Mouse (Mus musculus): ENCODE data around the gene Rab11fip4. TPM values are rescaled to one million over a fixed set of nuclear protein-coding genes. Genes with fewer than 3 reads are reported as not detected.
"Not testable (repeated sequence)": the region's sequence is repeated elsewhere in the genome, so short reads cannot be mapped to it uniquely, and the experiment has no call there.

Gene Rab11fip4
- polyA plus RNA-seq, 1 experiment from 2014 or later: 28.5 TPM

- H3K4me3 ChIP-seq: no peak overlapping the region
- 83% methylated on average over 9 of the region's 9 CpGs for WGBS
- peaks cover 54% of the 10 kb centered on the region for H3K36me3 ChIP-seq
Measured at GRCm38 (mm10) chr11:79691513-79691912, 100.5 kb downstream of the Rab11fip4 start.

GRCm38 (mm10) chr11:79696390-79697307, 105.6 kb downstream of the Rab11fip4 start:
- Histone ChIP-seq H3K9ac (peak overlapping the region; percentile 32; the same call in 1 of the 2 replicates), H3K4me3 (no peak overlapping the region), H3K9me3 (replicated peaks) (no peaks in the 10 kb centered on the region), H3K4me2 (replicated peaks) (no peak overlapping the region), H3K36me3 (peaks cover 27% of the 10 kb centered on the region), H3K27me3 (no peaks in the 10 kb centered on the region), H3K27ac (peak overlapping the region; percentile 71), H3K4me1 (peaks cover 27% of the 10 kb centered on the region)
- 59% methylated on average over 19 of the region's 19 CpGs for WGBS
- peak; percentile 10; the same call in 1 of the 2 replicates for ATAC-seq (ENCODE audit: low FRiP score)

More at GRCm38 (mm10) chr11:79691513-79691912, 100.5 kb downstream of the Rab11fip4 start:
- Histone ChIP-seq H3K4me2 (replicated peaks) (no peak overlapping the region), H3K9me3 (replicated peaks) (no peaks in the 10 kb centered on the region), H3K27ac (no peak overlapping the region), H3K9ac (no peak overlapping the region), H3K4me1 (peaks cover 5% of the 10 kb centered on the region), H3K27me3 (no peaks in the 10 kb centered on the region)
- ATAC-seq (ENCODE audit: low FRiP score): no peak

DNA sequence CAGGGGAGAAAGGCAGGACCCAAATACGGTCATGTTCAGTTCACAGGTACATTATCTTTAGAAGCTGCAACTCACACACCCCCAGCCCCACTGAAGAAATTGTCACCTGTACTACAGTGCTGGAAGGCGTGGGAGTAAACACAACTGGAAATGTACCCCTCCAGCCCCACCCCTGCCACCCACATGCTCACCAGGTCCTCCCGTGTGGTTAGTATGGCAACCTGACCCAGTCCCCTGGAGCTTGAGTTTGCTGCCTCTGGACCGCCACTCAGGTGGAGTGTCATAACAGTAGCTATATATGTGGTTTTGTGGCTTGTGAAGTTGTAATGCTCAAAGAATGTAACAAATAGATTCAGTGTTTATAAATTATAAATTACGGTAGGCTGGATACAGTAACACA, 107.1 kb downstream of the Rab11fip4 start:
- no peak overlapping the region for H3K4me3 ChIP-seq
- H3K4me2 ChIP-seq (replicated peaks): no peak overlapping the region
- peak overlapping the region; percentile 71; the same call in 1 of the 2 replicates for H3K27ac ChIP-seq
- no peaks in the 10 kb centered on the region for H3K27me3 ChIP-seq
- H3K4me1 ChIP-seq: peaks cover 41% of the 10 kb centered on the region
- WGBS: 94% methylated on average over 5 of the region's 5 CpGs
- no peak overlapping the region for H3K9ac ChIP-seq
- no peak for ATAC-seq (ENCODE audit: low FRiP score)
- H3K9me3 ChIP-seq (replicated peaks): no peaks in the 10 kb centered on the region
- H3K36me3 ChIP-seq: peaks cover 13% of the 10 kb centered on the region

DNA sequence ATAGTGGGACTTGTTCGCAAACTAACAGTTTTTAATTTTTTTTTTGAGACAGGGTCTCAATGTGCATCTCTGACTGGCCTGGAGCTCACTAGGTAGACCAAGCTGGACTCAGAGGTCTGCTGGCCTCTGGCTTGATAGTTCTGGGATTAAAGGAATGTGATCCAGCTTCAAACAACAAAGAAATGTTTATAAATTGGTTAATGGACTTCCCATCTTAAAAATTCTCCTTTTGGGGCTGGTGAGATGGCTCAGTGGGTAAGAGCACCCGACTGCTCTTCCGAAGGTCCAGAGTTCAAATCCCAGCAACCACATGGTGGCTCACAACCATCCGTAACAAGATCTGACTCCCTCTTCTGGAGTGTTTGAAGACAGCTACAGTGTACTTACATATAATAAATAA, 107.5 kb downstream of the Rab11fip4 start:
- H3K9me3 ChIP-seq (replicated peaks): not testable (repeated sequence)
- 92% methylated on average over 4 of the region's 4 CpGs for WGBS

GRCm38 (mm10) chr11:79701466-79701865, 110.5 kb downstream of the Rab11fip4 start:
- Histone ChIP-seq H3K9ac (no peak overlapping the region), H3K36me3 (no peaks in the 10 kb centered on the region), H3K27ac (peak overlapping the region; percentile 99), H3K27me3 (no peaks in the 10 kb centered on the region), H3K4me1 (peaks cover 43% of the 10 kb centered on the region), H3K9me3 (replicated peaks) (no peaks in the 10 kb centered on the region), H3K4me2 (replicated peaks) (peak overlapping the region; percentile 63), H3K4me3 (no peak overlapping the region)
- 82% methylated on average over 7 of the region's 7 CpGs for WGBS
- no peak for ATAC-seq (ENCODE audit: low FRiP score)

More for the DNA sequence above, 107.5 kb downstream of the Rab11fip4 start:
- not testable (repeated sequence) for ATAC-seq (ENCODE audit: low FRiP score); H3K9ac ChIP-seq; H3K4me3 ChIP-seq; H3K27ac ChIP-seq; H3K4me2 ChIP-seq (replicated peaks); H3K27me3 ChIP-seq; H3K36me3 ChIP-seq
- H3K4me1 ChIP-seq: peaks cover 44% of the 10 kb centered on the region

GRCm38 (mm10) chr11:79702092-79702491, 111.1 kb downstream of the Rab11fip4 start:
- ATAC-seq (ENCODE audit: low FRiP score): no peak
- Histone ChIP-seq H3K4me3 (no peak overlapping the region), H3K27ac (peak overlapping the region; percentile 99), H3K9ac (peak overlapping the region; percentile 35; the same call in 1 of the 2 replicates), H3K36me3 (no peaks in the 10 kb centered on the region), H3K4me2 (replicated peaks) (peak overlapping the region; percentile 63), H3K4me1 (peaks cover 37% of the 10 kb centered on the region), H3K9me3 (replicated peaks) (no peaks in the 10 kb centered on the region), H3K27me3 (no peaks in the 10 kb centered on the region)
- whole genome bisulfite sequencing: 47% methylated on average over 6 of the region's 6 CpGs

DNA sequence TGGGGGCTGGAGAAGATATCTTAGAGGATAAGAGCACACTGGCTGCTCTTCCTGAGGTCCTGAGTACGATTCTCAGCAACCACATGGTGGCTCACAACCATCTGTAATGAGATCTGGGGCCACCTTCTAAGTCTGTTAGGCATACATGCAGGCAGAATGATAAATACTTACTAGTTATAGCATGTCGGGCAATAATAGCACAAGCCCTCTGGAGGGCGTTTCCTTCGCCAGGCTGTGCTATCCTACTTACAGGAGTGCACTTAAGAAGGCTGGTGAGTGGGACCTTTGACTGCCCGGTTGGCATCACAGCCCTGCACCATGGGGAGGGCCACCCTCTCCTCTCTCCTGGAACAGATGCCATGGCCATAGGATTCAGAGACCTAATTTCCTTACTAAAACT, 112.4 kb downstream of the Rab11fip4 start:
- peak; percentile 30; the same call in 1 of the 2 replicates for ATAC-seq (ENCODE audit: low FRiP score)
- 5% methylated on average over 5 of the region's 5 CpGs for WGBS
- 0 out of 2 replicates have a peak, but pooled peaks cover under 1% of the 10 kb centered on the region for H3K27me3 ChIP-seq

GRCm38 (mm10) chr11:79703885-79704291, 112.9 kb downstream of the Rab11fip4 start:
- peak overlapping the region; percentile 63 for H3K4me2 ChIP-seq (replicated peaks)
- peak overlapping the region; percentile 99 for H3K27ac ChIP-seq
- H3K4me3 ChIP-seq: peak overlapping the region; percentile 85
- peak; percentile 72 for ATAC-seq (ENCODE audit: low FRiP score)
- WGBS: under 1% methylated on average over 27 of the region's 27 CpGs
- H3K9ac ChIP-seq: peak overlapping the region; percentile 93
- H3K9me3 ChIP-seq (replicated peaks): no peaks in the 10 kb centered on the region
- H3K4me1 ChIP-seq: peaks cover 26% of the 10 kb centered on the region
- peaks cover 5% of the 10 kb centered on the region for H3K27me3 ChIP-seq
- no peaks in the 10 kb centered on the region for H3K36me3 ChIP-seq

More for the DNA sequence above, 112.4 kb downstream of the Rab11fip4 start:
- Histone ChIP-seq H3K27ac (peak overlapping the region; percentile 99), H3K4me3 (peak overlapping the region; percentile 85), H3K36me3 (no peaks in the 10 kb centered on the region), H3K9me3 (replicated peaks) (no peaks in the 10 kb centered on the region), H3K9ac (peak overlapping the region; percentile 93; the same call in 1 of the 2 replicates), H3K4me2 (replicated peaks) (peak overlapping the region; percentile 63), H3K4me1 (peaks cover 26% of the 10 kb centered on the region)

DNA sequence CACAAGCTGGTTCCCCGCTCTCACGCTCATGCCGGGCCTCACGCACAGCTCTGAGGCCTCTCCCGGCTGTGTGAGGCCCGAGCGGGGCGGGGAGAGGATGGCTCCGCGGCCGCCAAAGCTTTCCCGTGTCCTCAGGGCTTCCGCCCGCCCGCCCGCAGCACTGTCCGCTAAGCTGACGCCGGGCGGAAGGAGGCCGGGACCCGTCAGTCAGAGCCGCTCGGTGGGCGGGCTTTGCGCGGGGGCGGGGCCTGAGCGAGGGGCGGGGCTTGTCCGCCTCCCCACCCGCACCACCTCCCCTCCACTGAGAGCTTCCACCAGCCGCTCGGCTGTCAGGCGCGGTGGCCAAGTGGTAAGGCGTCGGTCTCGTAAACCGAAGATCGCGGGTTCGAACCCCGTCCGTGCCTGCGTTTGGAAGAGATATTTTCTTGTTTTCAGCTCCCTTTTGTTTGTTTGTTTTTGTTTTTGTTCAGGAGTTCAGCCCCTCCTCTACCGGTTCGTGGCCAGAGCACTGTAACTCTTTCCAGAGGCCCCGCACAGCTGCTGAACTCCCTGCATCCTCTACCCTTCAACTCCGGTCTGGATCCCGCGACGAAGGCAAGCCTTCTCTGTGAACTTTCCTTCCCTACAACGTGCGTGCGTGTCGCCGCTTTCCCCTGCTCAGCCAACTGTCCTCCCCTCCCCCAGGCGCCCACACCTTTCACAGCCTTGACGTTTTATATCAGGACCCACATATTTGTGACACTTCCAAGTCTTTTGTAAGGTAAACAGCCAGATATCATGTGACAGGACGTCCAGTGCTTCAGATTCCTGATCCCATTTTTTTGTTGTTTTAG, 113.5 kb downstream of the Rab11fip4 start:
- 0% methylated on average over 52 of the region's 61 CpGs for WGBS
- peak overlapping the region; percentile 85 for H3K4me3 ChIP-seq
- ATAC-seq (ENCODE audit: low FRiP score): peak; percentile 92
- no peaks in the 10 kb centered on the region for H3K9me3 ChIP-seq (replicated peaks)
- H3K4me1 ChIP-seq: peaks cover 26% of the 10 kb centered on the region
- H3K27ac ChIP-seq: peak overlapping the region; percentile 99
- peak overlapping the region; percentile 93 for H3K9ac ChIP-seq
- H3K4me2 ChIP-seq (replicated peaks): peak overlapping the region; percentile 63
- no peaks in the 10 kb centered on the region for H3K36me3 ChIP-seq
- H3K27me3 ChIP-seq: peaks cover 9% of the 10 kb centered on the region

- H3K9ac ChIP-seq: no peak overlapping the region
- no peak for ATAC-seq (ENCODE audit: low FRiP score)
- H3K4me2 ChIP-seq (replicated peaks): no peak overlapping the region
- peaks cover 26% of the 10 kb centered on the region for H3K4me1 ChIP-seq
- WGBS: 78% methylated on average over 3 of the region's 3 CpGs
- H3K9me3 ChIP-seq (replicated peaks): no peaks in the 10 kb centered on the region
- peaks cover 33% of the 10 kb centered on the region for H3K27me3 ChIP-seq
- H3K27ac ChIP-seq: no peak overlapping the region
- no peaks in the 10 kb centered on the region for H3K36me3 ChIP-seq
- no peak overlapping the region for H3K4me3 ChIP-seq
Measured at GRCm38 (mm10) chr11:79707084-79707483, 116.1 kb downstream of the Rab11fip4 start.

GRCm38 (mm10) chr11:79710868-79711765, 120.1 kb downstream of the Rab11fip4 start:
- H3K9ac ChIP-seq: peak overlapping the region; percentile 75
- H3K9me3 ChIP-seq (replicated peaks): no peaks in the 10 kb centered on the region
- H3K27me3 ChIP-seq: peaks cover 55% of the 10 kb centered on the region
- H3K4me3 ChIP-seq: peak overlapping the region; percentile 61
- peak overlapping the region; percentile 97 for H3K4me2 ChIP-seq (replicated peaks)
- no peak overlapping the region for H3K27ac ChIP-seq
- H3K36me3 ChIP-seq: no peaks in the 10 kb centered on the region
- WGBS: 1% methylated on average over 100 of the region's 106 CpGs
- H3K4me1 ChIP-seq: peaks cover 13% of the 10 kb centered on the region
- peak; percentile 80 for ATAC-seq (ENCODE audit: low FRiP score)
